In genomic region chr9:13888981-13889380, GRCm38 (mm10) we compare ENCODE assay signal across 8 mouse cellular contexts.
DNase-seq lines count a peak whose midpoint lies in the region; ATAC-seq and TF ChIP-seq lines count a peak whose summit lies in the region.
"Had no signal": no experiment of that assay in that cellular context is flagged by ENCODE, and none has a peak within 500 bp of the region (broad histone marks: within the 10 kb centered on the region; RNA-seq: fewer than 3 reads in every experiment).

No protein-coding gene starts in this region.

- H3K27me3 ChIP-seq in forebrain, embryonic 13.5 days = no peaks in the 10 kb centered on the region
- no peaks in the 10 kb centered on the region for H3K27me3 ChIP-seq in forebrain, embryonic 16.5 days (replicated peaks; ENCODE audit: control insufficient read depth, insufficient read depth, low read length)
- no peaks in the 10 kb centered on the region for H3K27me3 ChIP-seq in midbrain, embryonic 11.5 days (ENCODE audit: control insufficient read depth, insufficient read depth, low read length)
- H3K27me3 ChIP-seq in midbrain, embryonic 13.5 days = no peaks in the 10 kb centered on the region
- H3K27me3 ChIP-seq in embryonic facial prominence, embryonic 10.5 days (replicated peaks; ENCODE audit: low read depth, poor library complexity, severe bottlenecking) = no peaks in the 10 kb centered on the region
- no peaks in the 10 kb centered on the region for H3K27me3 ChIP-seq in limb, embryonic 10.5 days (ENCODE audit: low read depth, poor library complexity, severe bottlenecking)

- H3K4me3 ChIP-seq in forebrain, embryonic 13.5 days = no peak overlapping the region
- H3K4me3 ChIP-seq in forebrain, embryonic 16.5 days (replicated peaks; ENCODE audit: low read length) = no peak overlapping the region
- no peak overlapping the region for H3K4me3 ChIP-seq in midbrain, embryonic 11.5 days (ENCODE audit: low read depth, low read length)
- H3K4me3 ChIP-seq in midbrain, embryonic 13.5 days (replicated peaks) = no peak overlapping the region
- H3K4me3 ChIP-seq in embryonic facial prominence, embryonic 10.5 days = no peak overlapping the region
- no peak overlapping the region for H3K4me3 ChIP-seq in limb, embryonic 10.5 days
- no peak overlapping the region for H3K4me3 ChIP-seq in left cerebral cortex, adult 2 months
- H3K4me3 ChIP-seq: heart, embryonic 10.5 days had no signal

- no peaks in the 10 kb centered on the region for H3K9me3 ChIP-seq in forebrain, embryonic 13.5 days (replicated peaks)
- H3K9me3 ChIP-seq in forebrain, embryonic 16.5 days (ENCODE audit: control insufficient read depth, low read length) = 0 out of 2 replicates have a peak, but pooled peaks cover 4% of the 10 kb centered on the region
- no peaks in the 10 kb centered on the region for H3K9me3 ChIP-seq in midbrain, embryonic 11.5 days (ENCODE audit: control insufficient read depth, low read length)
- peaks cover 4% of the 10 kb centered on the region; the same call in 1 of the 2 replicates for H3K9me3 ChIP-seq in midbrain, embryonic 13.5 days
- no peaks in the 10 kb centered on the region for H3K9me3 ChIP-seq in embryonic facial prominence, embryonic 10.5 days
- H3K9me3 ChIP-seq in limb, embryonic 10.5 days (replicated peaks) = peaks cover 4% of the 10 kb centered on the region; the same call in 1 of the 2 replicates

- H3K36me3 ChIP-seq in forebrain, embryonic 13.5 days (ENCODE audit: poor library complexity, severe bottlenecking) = no peaks in the 10 kb centered on the region
- H3K36me3 ChIP-seq in forebrain, embryonic 16.5 days (ENCODE audit: control insufficient read depth, insufficient read depth) = no peaks in the 10 kb centered on the region
- H3K36me3 ChIP-seq in midbrain, embryonic 11.5 days (ENCODE audit: control insufficient read depth, insufficient read depth, low read length) = no peaks in the 10 kb centered on the region
- H3K36me3 ChIP-seq in midbrain, embryonic 13.5 days = no peaks in the 10 kb centered on the region
- peaks cover 3% of the 10 kb centered on the region; the same call in 1 of the 2 replicates for H3K36me3 ChIP-seq in embryonic facial prominence, embryonic 10.5 days (replicated peaks)
- no peaks in the 10 kb centered on the region for H3K36me3 ChIP-seq in limb, embryonic 10.5 days
- H3K36me3 ChIP-seq: heart, embryonic 10.5 days had no signal

- H3K9ac ChIP-seq in forebrain, embryonic 13.5 days = peak overlapping the region; percentile 43; the same call in 1 of the 2 replicates
- no peak overlapping the region for H3K9ac ChIP-seq in forebrain, embryonic 16.5 days (replicated peaks; ENCODE audit: low read depth, low read length)
- peak overlapping the region; percentile 33; the same call in 1 of the 2 replicates for H3K9ac ChIP-seq in midbrain, embryonic 11.5 days (ENCODE audit: low read length)
- no peak overlapping the region for H3K9ac ChIP-seq in midbrain, embryonic 13.5 days (replicated peaks)

- no peak for ATAC-seq in forebrain, embryonic 13.5 days
- ATAC-seq in forebrain, embryonic 16.5 days = no peak
- ATAC-seq in midbrain, embryonic 11.5 days (ENCODE audit: low FRiP score) = no peak
- no peak for ATAC-seq in midbrain, embryonic 13.5 days

- DNase-seq in midbrain, embryonic 11.5 days (ENCODE audit: low spot score, missing footprints) = peak; percentile 60
- DNase-seq in embryonic facial prominence, embryonic 10.5 days (ENCODE audit: low spot score) = no peak
- DNase-seq in limb, embryonic 10.5 days (ENCODE audit: low spot score) = no peak
- no peak for DNase-seq in left cerebral cortex, adult 2 months (ENCODE audit: extremely low spot score in 1 of 2, low spot score in 2 of 2)

- intact Hi-C loops in left cerebral cortex, adult 2 months (cut with DNase I) = loop anchor here (1.0 to 2.0 kb wide), 2 partner anchors 388 to 453 kb away; no protein-coding TSS in a partner anchor

- TF ChIP-seq CTCF in left cerebral cortex, adult 2 months (IDR thresholded peaks at IDR 0.05) = no peak

- H3K4me2 ChIP-seq in forebrain, embryonic 13.5 days = no peak overlapping the region
- no peak overlapping the region for H3K4me2 ChIP-seq in forebrain, embryonic 16.5 days (ENCODE audit: low read length)
- no peak overlapping the region for H3K4me2 ChIP-seq in midbrain, embryonic 11.5 days
- H3K4me2 ChIP-seq in midbrain, embryonic 13.5 days (replicated peaks) = no peak overlapping the region

- 78% methylated on average over 5 of the region's 5 CpGs for WGBS in forebrain, embryonic 13.5 days
- WGBS in forebrain, embryonic 16.5 days = 75% methylated on average over 5 of the region's 5 CpGs
- WGBS in midbrain, embryonic 11.5 days = 82% methylated on average over 5 of the region's 5 CpGs
- 78% methylated on average over 5 of the region's 5 CpGs for WGBS in midbrain, embryonic 13.5 days
- WGBS in embryonic facial prominence, embryonic 10.5 days = 76% methylated on average over 5 of the region's 5 CpGs
- WGBS in limb, embryonic 10.5 days = 83% methylated on average over 5 of the region's 5 CpGs

- H3K4me1 ChIP-seq in forebrain, embryonic 13.5 days = no peaks in the 10 kb centered on the region
- peaks cover 8% of the 10 kb centered on the region; the same call in 1 of the 2 replicates for H3K4me1 ChIP-seq in forebrain, embryonic 16.5 days (replicated peaks; ENCODE audit: control insufficient read depth, insufficient read depth, low read length)
- no peaks in the 10 kb centered on the region for H3K4me1 ChIP-seq in midbrain, embryonic 11.5 days (ENCODE audit: control insufficient read depth, insufficient read depth, low read length)
- no peaks in the 10 kb centered on the region for H3K4me1 ChIP-seq in midbrain, embryonic 13.5 days (replicated peaks)
- H3K4me1 ChIP-seq in embryonic facial prominence, embryonic 10.5 days = peaks cover 19% of the 10 kb centered on the region
- H3K4me1 ChIP-seq in limb, embryonic 10.5 days = peaks cover 12% of the 10 kb centered on the region; the same call in 1 of the 2 replicates
- H3K4me1 ChIP-seq: heart, embryonic 10.5 days had no signal

- no peak overlapping the region for H3K27ac ChIP-seq in forebrain, embryonic 13.5 days
- no peak overlapping the region for H3K27ac ChIP-seq in forebrain, embryonic 16.5 days (ENCODE audit: low read length)
- H3K27ac ChIP-seq in midbrain, embryonic 11.5 days (ENCODE audit: low read depth, low read length) = no peak overlapping the region
- no peak overlapping the region for H3K27ac ChIP-seq in midbrain, embryonic 13.5 days
- H3K27ac ChIP-seq in embryonic facial prominence, embryonic 10.5 days (replicated peaks) = peak overlapping the region; percentile 63; the same call in 1 of the 2 replicates
- peak overlapping the region; percentile 56; the same call in 1 of the 2 replicates for H3K27ac ChIP-seq in limb, embryonic 10.5 days
- no peak overlapping the region for H3K27ac ChIP-seq in left cerebral cortex, adult 2 months
- H3K27ac ChIP-seq: heart, embryonic 10.5 days had no signal

Comparison
In these comparisons a context has a peak if more than half of its experiments do, and no peak if none do; other contexts are left out.
1. H3K9ac ChIP-seq: peak in forebrain, embryonic 13.5 days (single experiment) and midbrain, embryonic 11.5 days (single experiment); none in forebrain, embryonic 16.5 days (single experiment) and midbrain, embryonic 13.5 days (single experiment).
2. H3K27ac ChIP-seq: peak in embryonic facial prominence, embryonic 10.5 days (single experiment) and limb, embryonic 10.5 days (single experiment); none in forebrain, embryonic 13.5 days (single experiment), forebrain, embryonic 16.5 days (single experiment), midbrain, embryonic 11.5 days (single experiment), midbrain, embryonic 13.5 days (single experiment) and left cerebral cortex, adult 2 months (single experiment).